Mouse (Mus musculus) CD4-positive helper T cell, adult 2 months (primary cell): Measurements from ENCODE around the gene Exd2.

Experiments used
- DNase-seq: peaks from one replicate; pipeline ENCODE4 v3.0.0-alpha.2; 2012; ENCODE audit warnings: low read depth, missing footprints, low spot score

The Exd2 gene

DNA sequence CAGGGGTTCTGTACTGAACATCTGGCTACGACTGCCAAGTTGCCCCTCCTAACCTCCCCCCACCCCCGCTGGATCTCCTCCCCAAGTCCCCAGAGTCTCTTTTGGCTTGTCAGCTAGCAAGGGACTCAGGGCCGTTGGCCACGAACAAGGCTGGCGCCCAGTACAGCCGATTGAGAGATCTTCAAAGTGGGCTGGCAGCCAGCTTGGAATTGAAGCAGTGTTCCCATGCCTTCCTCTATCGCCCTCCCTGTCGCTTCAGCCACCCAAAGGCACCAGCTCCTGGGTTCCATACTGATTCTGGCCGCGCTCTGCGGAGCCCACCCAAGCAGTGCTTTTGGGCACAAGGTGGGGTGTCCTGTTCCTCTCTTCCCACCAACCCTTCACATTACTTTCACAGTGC is 86.8 kb downstream of the Exd2 start:
- DNase-seq, result no peak
